Mouse (Mus musculus): ENCODE measurements at regions not wholly inside any gene's neighbourhood (a gene's known extent, or its start where the extent isn't known, plus 50 kb on each side); places are given as distances from the start of the nearest gene placed in this dataset.

GRCm38 (mm10) chr16:78626803-78627202, 50.3 kb upstream of the D16Ertd472e start:
- DNase-seq = no peak
